Mouse (Mus musculus) liver, embryonic 11.5 days (tissue): ENCODE results near the gene Reep1. TPM values are rescaled to one million over a fixed set of nuclear protein-coding genes. Genes with fewer than 3 reads are reported as not detected.

ENCODE experiments used
- ATAC-seq: fragments of 200-750 bp; cut with Nextera tagmentation; replicated peaks from 2 replicates; pipeline ENCODE4 v1.8.0; 2017; ENCODE audit warnings: moderate number of reproducible peaks, mild to moderate bottlenecking, moderate TSS enrichment, moderate library complexity; ENCODE audit not compliant: low FRiP score
- DNase-seq: peaks from one replicate; pipeline ENCODE4 v3.0.0-alpha.2; 2017; ENCODE audit warnings: low spot score
- H3K27ac ChIP-seq: fragments of 300-500 bp; sonication (generic); 2 replicates; pipeline ENCODE4 v1.5.1; 2014; ENCODE audit warnings: mild to moderate bottlenecking, low read depth, low read length, control low read depth
- H3K27me3 ChIP-seq: fragments of 300-500 bp; sonication (generic); replicated peaks from 2 replicates; pipeline ENCODE4 v1.6.1; 2014; ENCODE audit warnings: low read length, mixed read lengths; ENCODE audit not compliant: control insufficient read depth, insufficient read depth
- H3K36me3 ChIP-seq: fragments of 300-500 bp; sonication (generic); 2 replicates; pipeline ENCODE4 v1.6.1; 2014; ENCODE audit warnings: mild to moderate bottlenecking, low read length, moderate library complexity, mixed read lengths; ENCODE audit not compliant: control insufficient read depth, insufficient read depth
- H3K4me1 ChIP-seq: fragments of 300-500 bp; sonication (generic); replicated peaks from 2 replicates; pipeline ENCODE4 v1.6.1; 2014; ENCODE audit warnings: low read length, mixed read lengths; ENCODE audit not compliant: control insufficient read depth, insufficient read depth
- H3K4me2 ChIP-seq: fragments of 300-500 bp; sonication (generic); 2 replicates; pipeline ENCODE4 v1.6.1; 2014; ENCODE audit warnings: mild to moderate bottlenecking, control low read depth, moderate library complexity
- H3K4me3 ChIP-seq: fragments of 300-500 bp; sonication (generic); 2 replicates; pipeline ENCODE4 v1.5.1; 2014; ENCODE audit warnings: low read depth, low read length, control low read depth
- H3K9ac ChIP-seq: fragments of 300-500 bp; sonication (generic); 2 replicates; pipeline ENCODE4 v1.6.1; 2014; ENCODE audit warnings: low read depth, low read length, control low read depth
- H3K9me3 ChIP-seq: fragments of 300-500 bp; sonication (generic); 2 replicates; pipeline ENCODE4 v1.6.1; 2016; ENCODE audit warnings: low read length, inconsistent platforms, mixed read lengths; ENCODE audit not compliant: control insufficient read depth
- WGBS: fragments of 180-500 bp; shearing (Covaris S2); extraction: QIAGEN DNeasy Blood & Tissue Kit; methylation state at CpG from one replicate; pipeline ENCODE4 v1.1.7; 2014; 5-methylcytosine and 5-hydroxymethylcytosine counted together
- polyA plus RNA-seq: library from polyadenylated mRNA; unstranded; fragments of >200 nt; fragmentation: Nextera tagmentation; extraction: Ambion mirVana; gene quantifications from 2 replicates; pipeline ENCODE4 v1.2.1, GENCODE M21; 2014

Reep1 gene
- polyA plus RNA-seq, 1 experiment from 2014 or later: 11.1 TPM

DNA sequence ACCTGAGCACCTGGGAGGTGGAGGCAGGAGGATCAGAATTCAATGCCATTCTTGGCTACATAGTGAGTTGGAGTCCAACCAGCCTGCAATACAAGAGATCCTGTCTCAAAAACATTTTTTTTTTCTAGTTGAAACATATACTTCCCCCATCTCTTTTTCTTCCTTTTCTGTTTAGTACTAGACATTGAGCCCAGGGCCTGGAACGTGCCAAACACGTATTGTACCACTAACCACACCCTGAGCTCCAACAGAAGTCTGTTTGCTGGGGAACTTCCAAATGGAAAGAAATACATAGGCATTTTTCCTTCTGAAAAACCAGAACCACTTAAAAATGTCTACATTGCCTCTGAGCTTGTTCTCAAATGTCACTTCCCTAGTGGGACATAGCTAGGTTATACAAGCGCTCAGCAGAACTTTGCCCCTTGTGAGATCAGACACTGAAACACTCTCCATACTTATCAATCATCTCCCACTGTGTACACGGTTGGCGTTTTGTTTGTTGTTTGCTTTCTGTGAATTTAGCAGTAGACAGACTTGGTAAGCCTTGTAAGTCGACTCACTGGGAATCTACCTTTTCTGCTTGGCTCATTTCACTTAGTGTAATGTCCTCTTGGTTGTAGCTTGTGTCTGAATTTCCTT, 34.8 kb downstream of the Reep1 start:
- WGBS: 74% methylated on average over 6 of the region's 6 CpGs
- no peaks in the 10 kb centered on the region for H3K9me3 ChIP-seq
- no peak for ATAC-seq
- no peaks in the 10 kb centered on the region for H3K27me3 ChIP-seq
- H3K27ac ChIP-seq: no peak overlapping the region
- no peak for DNase-seq
- no peak overlapping the region for H3K9ac ChIP-seq
- no peak overlapping the region for H3K4me2 ChIP-seq
- no peaks in the 10 kb centered on the region; the same call in 1 of the 2 replicates for H3K4me1 ChIP-seq
- no peak overlapping the region for H3K4me3 ChIP-seq
- H3K36me3 ChIP-seq: no peaks in the 10 kb centered on the region

DNA sequence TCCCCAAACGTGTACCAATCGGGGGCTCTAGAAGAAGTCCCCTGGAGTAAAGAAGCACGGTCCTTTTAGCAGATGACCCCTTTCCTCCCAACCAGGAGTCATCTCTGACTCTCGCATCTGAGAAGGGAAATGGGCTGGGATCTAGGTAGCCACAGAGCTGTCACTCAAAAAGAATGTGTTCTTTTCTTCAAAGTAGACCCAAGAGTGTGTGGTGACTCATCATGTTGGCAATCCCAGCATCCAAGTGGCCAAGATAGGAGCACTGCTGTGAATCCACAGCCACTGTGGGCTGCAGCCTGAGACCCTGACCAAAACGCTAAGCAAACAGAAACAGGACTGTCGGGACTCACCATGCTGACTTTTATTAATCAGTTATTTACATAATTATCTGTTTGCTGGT, 37.6 kb downstream of the Reep1 start:
- H3K9ac ChIP-seq: no peak overlapping the region
- no peak overlapping the region for H3K4me3 ChIP-seq
- no peak overlapping the region for H3K4me2 ChIP-seq
- WGBS: 58% methylated on average over 6 of the region's 6 CpGs
- H3K36me3 ChIP-seq: no peaks in the 10 kb centered on the region
- no peak for ATAC-seq
- H3K4me1 ChIP-seq: no peaks in the 10 kb centered on the region
- no peak for DNase-seq
- H3K27ac ChIP-seq: no peak overlapping the region
- H3K27me3 ChIP-seq: no peaks in the 10 kb centered on the region
- no peaks in the 10 kb centered on the region for H3K9me3 ChIP-seq

DNA sequence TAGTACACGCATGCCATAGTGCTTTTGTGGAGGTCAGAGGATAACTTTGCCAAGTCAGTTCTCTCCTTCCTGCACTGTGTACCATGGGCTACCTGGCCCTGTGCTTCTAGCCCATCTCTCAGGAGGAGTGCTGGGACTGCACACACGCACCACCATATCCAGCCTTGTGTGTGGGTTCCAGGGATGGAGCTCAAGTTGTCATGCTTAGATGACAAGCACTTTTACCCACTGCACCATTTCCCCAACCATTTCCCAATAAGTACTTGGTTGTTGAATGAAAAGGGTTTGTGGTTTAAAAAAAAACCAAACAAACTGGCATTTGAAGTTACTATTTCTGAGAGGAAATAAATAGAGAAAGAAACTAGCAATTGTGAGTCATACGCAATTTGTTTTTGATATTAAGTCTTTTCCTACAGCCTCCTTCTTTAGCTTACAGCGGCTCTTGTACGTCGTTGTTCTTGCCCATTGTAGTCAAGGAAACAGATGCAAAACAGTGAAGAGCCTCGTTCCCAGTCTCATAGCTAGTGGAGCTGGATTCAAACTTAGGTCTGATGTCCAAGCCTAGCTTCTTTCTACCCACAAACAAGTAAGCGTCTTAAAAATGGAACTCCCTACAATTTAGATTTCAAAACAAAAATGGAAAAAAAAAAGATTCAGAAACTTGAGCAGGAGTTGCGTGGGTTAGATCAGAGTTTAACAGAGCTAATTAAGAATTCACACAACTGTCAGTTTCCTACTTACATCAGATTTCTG, 38.3 kb downstream of the Reep1 start:
- no peak overlapping the region for H3K4me3 ChIP-seq
- H3K4me1 ChIP-seq: no peaks in the 10 kb centered on the region
- ATAC-seq (no peak), DNase-seq (no peak)
- H3K9ac ChIP-seq: no peak overlapping the region
- H3K9me3 ChIP-seq: no peaks in the 10 kb centered on the region
- 81% methylated on average over 9 of the region's 9 CpGs for WGBS
- no peak overlapping the region for H3K4me2 ChIP-seq
- H3K27ac ChIP-seq: no peak overlapping the region
- H3K36me3 ChIP-seq: no peaks in the 10 kb centered on the region
- no peaks in the 10 kb centered on the region for H3K27me3 ChIP-seq

DNA sequence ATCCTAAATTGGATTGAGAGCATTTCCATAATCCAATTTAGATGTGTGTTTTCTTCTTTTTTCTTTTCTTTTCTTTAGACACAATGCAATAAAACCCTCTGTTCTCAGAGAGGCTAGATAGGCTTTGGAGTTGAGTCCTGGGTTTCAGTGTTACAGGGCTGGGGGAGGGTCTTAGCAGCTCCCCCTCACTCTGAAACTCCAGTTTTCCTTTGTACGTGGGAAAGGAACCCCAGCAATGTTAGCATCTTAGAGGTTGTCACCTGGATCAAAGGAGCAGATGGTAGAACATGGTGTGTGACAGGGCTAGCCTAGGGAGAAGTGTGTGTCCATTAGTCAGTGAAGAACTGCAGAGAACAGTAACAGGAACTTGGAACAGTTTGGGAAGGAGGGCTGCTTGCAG, 38.9 kb downstream of the Reep1 start:
- Histone ChIP-seq H3K9ac (no peak overlapping the region), H3K4me1 (no peaks in the 10 kb centered on the region), H3K9me3 (no peaks in the 10 kb centered on the region), H3K27ac (no peak overlapping the region), H3K4me2 (no peak overlapping the region), H3K36me3 (no peaks in the 10 kb centered on the region), H3K27me3 (no peaks in the 10 kb centered on the region), H3K4me3 (no peak overlapping the region)
- DNase-seq (no peak), ATAC-seq (no peak)
- WGBS: 52% methylated on average over 1 of the region's 1 CpGs

DNA sequence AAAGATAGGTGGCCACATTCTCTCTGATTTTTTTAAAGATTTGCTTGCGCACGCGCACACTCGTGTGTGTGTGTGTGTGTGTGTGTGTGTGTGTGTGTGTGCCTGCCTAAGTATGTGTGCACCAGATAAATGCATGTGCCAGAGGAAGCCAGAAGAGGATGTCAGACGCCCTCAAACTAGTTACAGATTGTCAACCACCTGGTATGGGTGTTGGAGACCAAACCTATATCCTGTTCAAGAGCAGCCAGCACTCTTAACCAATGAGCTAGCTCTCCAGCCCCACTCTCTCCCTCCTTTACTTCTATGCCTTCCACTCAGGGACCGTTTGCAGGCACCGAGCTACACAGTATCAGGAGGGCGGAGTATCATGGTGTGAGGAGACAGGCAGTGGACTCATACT, 39.5 kb downstream of the Reep1 start:
- Histone ChIP-seq H3K4me1 (no peaks in the 10 kb centered on the region; the same call in 1 of the 2 replicates), H3K4me3 (no peak overlapping the region), H3K27ac (no peak overlapping the region), H3K27me3 (no peaks in the 10 kb centered on the region), H3K9me3 (no peaks in the 10 kb centered on the region), H3K36me3 (no peaks in the 10 kb centered on the region), H3K4me2 (no peak overlapping the region), H3K9ac (no peak overlapping the region)
- DNase-seq: no peak
- no peak for ATAC-seq
- WGBS: 72% methylated on average over 8 of the region's 8 CpGs

DNA sequence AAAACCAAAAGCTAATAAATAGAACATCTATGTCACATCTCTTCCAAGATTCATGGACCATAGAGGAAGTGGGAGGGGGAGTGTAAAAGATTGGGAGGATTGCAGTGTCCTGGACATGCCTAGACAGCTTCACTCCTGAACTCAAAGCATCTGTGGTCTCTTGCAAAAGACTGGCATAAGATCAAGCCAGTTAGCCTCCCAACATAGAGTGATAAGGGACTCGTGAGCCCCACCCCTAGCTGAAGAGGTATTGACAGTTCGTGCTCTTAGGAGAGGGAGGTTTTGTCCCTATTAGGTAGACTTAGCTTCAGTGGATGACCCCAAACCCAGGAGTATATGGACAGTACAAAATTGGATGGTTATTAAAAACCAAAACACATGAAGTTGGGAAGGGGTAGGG, 44.2 kb downstream of the Reep1 start:
- Histone ChIP-seq H3K4me3 (no peak overlapping the region), H3K27me3 (no peaks in the 10 kb centered on the region), H3K9me3 (no peaks in the 10 kb centered on the region), H3K9ac (no peak overlapping the region), H3K36me3 (no peaks in the 10 kb centered on the region), H3K4me1 (no peaks in the 10 kb centered on the region; the same call in 1 of the 2 replicates), H3K4me2 (no peak overlapping the region), H3K27ac (no peak overlapping the region)
- DNase-seq (no peak), ATAC-seq (no peak)
- 40% methylated on average over 2 of the region's 2 CpGs for WGBS

DNA sequence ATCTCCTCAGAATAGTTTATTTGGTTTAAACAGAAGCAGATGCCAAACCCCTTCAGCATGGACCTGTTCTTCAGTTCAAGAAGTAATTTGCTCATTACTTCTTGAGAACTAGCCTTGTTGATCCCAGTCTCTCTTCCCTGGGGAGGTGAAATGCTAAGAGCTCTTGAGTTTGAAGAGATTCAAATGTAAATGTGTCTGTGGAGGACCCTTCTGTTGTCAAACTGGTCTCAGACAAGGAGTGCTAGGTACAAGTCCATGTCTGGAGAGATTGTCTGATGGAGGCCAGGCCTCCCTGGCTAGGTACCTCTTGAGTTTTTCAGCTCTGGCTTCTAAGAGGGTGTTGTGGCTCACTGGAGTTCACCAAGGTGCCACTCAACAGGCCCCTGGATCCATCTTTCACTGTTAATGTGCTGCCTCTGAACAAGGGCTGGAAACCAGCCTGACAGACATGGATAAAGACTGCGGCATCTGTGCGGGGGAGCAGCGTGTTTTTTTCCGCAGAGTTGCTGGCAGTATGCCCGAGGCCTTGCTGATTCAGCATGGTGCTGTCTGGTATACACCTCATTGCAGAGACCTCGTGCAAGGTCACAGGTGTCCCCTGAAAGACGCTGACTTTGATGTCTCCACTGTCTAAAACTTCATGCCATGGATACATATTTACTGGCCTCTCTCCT, 45.6 kb downstream of the Reep1 start:
- Histone ChIP-seq H3K4me2 (no peak overlapping the region), H3K4me3 (no peak overlapping the region), H3K9ac (no peak overlapping the region), H3K27me3 (no peaks in the 10 kb centered on the region), H3K4me1 (no peaks in the 10 kb centered on the region; the same call in 1 of the 2 replicates), H3K27ac (no peak overlapping the region), H3K36me3 (no peaks in the 10 kb centered on the region), H3K9me3 (no peaks in the 10 kb centered on the region)
- no peak for DNase-seq
- ATAC-seq: no peak; the same call in 1 of the 2 replicates
- 85% methylated on average over 7 of the region's 7 CpGs for WGBS

DNA sequence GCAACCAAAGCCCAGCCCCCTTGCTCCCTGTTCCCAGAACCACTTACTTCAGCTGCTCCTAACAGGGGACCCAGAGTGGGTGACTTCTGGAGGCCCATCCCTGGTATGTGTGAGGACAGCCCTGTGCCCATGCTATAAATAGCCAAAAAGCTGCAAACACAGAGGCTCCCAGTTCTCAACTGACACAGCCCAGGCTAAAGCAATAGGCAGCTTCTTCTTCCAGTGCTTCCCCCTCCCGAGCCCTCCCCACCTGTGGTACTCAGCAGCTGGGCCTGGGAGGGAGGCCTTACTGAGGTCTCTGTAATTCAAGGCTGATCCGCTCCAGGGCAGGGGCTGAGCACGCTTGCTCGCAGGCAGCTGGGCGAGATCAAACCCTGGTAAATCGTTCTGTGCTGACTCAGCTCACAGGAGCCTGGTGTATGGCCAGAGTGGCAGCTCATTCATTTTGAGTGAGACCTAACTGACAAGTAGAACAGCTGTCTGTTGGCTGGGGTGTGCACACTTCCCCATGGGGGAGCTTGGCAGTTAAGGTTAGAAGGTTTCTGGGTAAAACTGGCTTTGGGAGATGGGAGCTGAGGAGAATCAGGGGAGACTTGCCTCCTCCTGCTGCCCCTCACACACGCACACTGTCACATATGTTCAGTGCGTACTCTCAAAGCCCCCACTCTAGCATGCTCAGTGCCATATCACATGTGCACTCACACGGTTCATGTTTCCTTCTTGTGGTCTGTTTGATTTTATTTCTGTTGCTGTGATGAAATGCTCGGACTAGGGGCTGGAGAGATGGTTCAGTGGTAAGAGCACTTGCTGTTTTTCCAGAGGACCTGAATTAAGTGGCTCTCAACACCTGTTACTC, 49.9 kb downstream of the Reep1 start:
- no peaks in the 10 kb centered on the region for H3K27me3 ChIP-seq
- H3K4me3 ChIP-seq: no peak overlapping the region
- WGBS: 48% methylated on average over 10 of the region's 10 CpGs
- H3K9ac ChIP-seq: no peak overlapping the region
- H3K9me3 ChIP-seq: no peaks in the 10 kb centered on the region
- H3K27ac ChIP-seq: no peak overlapping the region
- H3K36me3 ChIP-seq: no peaks in the 10 kb centered on the region
- DNase-seq: no peak
- no peaks in the 10 kb centered on the region for H3K4me1 ChIP-seq
- H3K4me2 ChIP-seq: no peak overlapping the region
- 0 out of 2 replicates have a peak, but pooled peaks have one; percentile 34 for ATAC-seq
